Mouse (Mus musculus): ENCODE results near the gene Gm11077. TPM values are rescaled to one million over a fixed set of nuclear protein-coding genes. Genes with fewer than 3 reads are reported as not detected.

The Gm11077 gene
- total RNA-seq, 2 experiments from 2014 or later, result not detected

- DNase-seq, result no peak
Measured at GRCm38 (mm10) chr6:140747591-140747990, 18.5 kb downstream of the Gm11077 start.

- no peak for DNase-seq
Measured at GRCm38 (mm10) chr6:140750371-140751080, 21.4 kb downstream of the Gm11077 start.

DNA sequence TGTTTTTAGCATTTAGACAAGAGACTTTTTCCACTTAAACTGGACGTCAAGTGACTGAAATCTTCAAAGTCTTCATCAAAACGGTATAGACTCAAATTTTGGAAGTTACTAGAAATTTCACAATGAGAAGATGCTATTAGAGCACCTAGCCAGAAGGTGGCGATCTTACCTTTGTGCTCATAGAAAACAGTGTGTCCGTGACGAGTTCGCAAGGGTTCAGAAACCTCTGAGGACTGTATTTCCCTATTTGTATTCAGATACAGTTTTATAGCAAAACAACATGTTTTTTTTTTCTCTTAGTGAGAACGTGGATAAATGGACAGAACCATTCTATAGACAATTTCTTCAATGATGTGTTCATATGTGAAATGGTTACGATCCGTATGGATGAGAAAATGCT, 37.3 kb downstream of the Gm11077 start:
- peak in 1 of 2 experiments; percentile 12 for DNase-seq

GRCm38 (mm10) chr6:140767237-140767636, 38.2 kb downstream of the Gm11077 start:
- no peak for DNase-seq

DNA sequence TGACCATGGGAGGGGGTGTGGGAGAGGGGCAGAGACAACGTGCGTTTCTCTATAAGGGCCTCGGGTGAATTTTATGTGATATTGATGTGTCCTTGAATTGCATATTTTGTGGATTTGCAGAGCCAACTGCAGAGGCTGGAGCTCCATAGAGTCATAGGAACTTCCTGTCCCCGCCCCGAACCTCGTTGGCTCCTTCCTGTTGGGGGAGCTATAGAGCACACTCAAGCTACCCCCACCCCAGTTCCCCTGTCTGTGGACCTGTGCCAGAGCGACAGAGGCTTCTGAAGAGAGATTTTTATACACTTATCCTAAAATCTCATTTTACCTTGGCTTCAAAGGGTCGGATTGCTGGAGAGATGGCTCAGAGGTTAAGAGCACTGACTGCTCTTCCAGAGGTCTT, 39.1 kb downstream of the Gm11077 start:
- DNase-seq, result no peak

DNA sequence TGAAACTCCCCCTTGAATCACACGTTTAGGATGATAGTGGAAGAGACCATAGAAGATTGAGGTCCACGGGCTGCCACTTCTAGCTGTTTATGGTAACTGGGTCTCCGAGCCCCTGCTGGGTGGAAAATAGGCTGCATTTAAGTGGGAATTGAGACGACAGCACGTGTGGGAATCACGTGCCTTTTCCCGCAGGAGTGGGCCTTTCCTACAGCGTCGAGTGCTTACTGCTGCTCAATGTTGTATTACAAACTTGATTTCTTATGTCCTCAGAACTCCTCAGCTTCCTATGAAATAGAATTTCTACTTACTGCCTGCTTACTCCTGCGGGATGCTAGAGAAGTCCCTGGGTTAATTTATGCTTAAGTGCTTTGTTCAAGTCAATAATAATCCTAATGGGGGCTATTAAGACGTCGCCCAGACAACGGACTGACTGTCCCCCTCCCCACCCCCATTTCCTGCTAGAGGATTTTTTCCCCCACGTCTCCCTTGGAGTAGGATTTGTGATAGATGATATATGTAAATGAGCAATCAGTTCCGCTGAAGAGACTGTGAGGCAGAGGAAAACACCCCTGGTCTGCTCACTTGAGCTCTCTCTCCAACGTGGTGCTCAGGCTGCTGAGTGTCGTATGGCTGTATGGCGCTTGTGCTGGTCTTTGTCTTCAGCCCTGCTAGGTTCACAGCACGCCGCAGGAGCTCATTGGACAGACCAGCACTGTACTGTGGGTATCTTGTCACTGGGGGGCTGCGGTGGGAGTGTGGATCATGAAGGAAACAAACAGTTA, 40.0 kb downstream of the Gm11077 start:
- no peak for DNase-seq

DNA sequence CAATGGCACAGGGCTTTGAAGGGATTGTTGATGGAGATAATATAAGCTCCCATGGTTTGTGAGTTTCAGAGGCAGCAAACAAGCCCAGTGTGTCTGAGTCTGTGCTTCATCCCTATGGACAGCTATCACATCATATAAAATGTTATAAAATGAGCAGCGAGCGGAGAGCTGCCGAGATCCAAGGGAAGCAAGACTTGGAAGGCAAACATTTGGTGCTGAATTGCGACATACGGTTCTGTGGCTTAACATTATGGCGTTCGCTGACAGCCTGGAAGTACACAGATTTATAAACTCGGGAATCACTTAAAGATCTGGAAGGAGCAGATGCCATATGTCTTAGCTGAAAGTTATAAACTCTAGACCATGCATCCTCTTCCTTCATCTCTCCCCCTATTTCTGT, 47.2 kb downstream of the Gm11077 start:
- DNase-seq, result peak; percentile 7 to 20

- DNase-seq, result no peak
Measured at GRCm38 (mm10) chr6:140782524-140782923, 53.4 kb downstream of the Gm11077 start.

DNA sequence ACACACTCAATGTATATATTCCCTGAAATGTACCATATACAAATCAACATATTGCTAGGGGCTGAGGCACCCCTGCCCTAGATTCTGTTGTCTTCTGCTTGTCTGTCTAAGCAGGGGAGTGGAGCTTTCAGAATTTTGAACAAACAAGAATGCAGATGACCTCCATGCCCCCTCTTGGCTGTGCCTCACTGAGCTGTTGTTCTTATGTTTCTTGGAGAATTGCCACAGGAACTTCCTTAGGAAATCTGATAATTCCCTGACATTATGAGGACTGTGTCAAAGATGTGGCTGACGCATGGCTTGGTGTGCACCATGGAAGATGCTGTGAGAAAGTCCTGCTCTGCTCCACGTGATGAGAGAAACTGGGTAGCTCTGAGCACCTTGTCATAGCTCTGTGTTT, 57.0 kb downstream of the Gm11077 start:
- no peak for DNase-seq

DNA sequence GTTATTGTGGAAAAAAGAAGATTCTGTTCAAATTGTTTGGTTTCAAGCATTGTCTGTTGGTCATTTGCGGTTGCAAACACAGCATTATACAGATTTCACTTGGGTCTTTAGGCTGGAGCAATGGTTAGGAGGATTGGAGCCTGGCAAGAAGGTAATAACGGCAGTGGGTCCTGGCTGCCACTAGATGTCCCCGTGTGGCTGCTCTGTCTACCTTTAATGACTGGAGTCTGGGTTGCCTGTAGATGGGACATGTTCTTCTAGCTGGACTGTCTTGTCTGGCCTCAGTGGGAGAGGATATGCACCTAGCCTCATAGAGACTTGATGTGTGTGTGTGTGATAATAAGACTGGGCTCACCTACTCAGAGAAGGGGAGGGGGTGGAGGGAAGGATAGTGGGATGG, 60.8 kb downstream of the Gm11077 start:
- DNase-seq, result no peak

DNA sequence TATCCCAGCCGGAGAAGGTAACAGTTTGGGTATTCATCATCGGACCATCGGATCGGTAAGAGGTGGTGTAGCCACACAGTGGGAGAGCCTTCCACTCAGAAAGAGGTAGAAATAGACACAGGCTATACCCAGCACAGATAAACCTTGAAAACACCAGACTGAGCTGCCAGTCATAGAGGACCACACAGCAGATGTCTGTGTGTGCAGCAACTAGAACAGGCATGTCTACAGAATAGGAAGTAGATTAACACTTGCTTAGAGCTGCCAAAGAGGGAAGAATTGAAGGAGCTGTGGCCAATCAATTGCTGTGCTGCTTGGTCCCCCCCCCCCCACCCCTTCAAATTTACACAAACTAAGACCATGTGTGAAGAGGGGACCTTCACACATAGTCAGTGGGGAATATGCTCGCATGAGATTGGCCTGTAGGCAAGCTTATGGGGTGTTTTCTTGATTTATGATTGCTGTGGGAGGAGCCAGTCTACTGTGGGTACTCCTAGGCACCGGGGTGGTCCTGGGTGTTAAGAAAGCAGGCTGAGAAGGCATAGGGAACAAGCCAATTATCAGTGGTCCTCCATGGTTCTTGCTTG, 64.7 kb downstream of the Gm11077 start:
- peak in 1 of 2 experiments; percentile 16 for DNase-seq

- no peak for DNase-seq
Measured at GRCm38 (mm10) chr6:140798841-140799240, 69.8 kb downstream of the Gm11077 start.

DNA sequence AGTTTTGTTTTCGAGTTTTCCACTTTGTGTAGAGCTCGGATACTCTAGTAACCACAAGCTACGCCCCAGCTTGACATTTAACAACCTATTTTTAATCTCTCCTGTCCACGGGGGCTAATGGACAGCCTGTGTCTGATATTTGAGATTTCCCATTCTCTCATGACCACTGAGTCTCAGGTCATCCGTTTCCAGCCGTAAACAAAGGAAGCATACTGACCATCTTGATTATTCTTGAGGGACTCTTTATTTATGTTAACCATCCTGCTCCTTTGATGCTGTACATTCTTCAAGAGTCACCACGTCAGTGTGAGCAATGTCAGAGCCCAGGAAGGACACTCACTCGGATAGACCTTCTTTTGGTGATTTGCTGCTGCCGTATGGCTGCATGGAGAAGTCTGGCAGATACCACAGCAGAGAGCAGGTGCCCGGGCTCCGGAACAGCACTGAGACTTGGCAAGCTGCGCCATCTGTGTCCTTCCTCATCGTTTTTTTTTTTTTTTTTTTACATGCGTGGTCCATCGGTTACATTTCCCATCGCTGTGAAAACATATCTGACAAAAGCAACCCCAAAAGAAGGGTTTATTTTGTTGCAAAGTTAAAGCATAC, 70.5 kb downstream of the Gm11077 start:
- DNase-seq, result no peak

DNA sequence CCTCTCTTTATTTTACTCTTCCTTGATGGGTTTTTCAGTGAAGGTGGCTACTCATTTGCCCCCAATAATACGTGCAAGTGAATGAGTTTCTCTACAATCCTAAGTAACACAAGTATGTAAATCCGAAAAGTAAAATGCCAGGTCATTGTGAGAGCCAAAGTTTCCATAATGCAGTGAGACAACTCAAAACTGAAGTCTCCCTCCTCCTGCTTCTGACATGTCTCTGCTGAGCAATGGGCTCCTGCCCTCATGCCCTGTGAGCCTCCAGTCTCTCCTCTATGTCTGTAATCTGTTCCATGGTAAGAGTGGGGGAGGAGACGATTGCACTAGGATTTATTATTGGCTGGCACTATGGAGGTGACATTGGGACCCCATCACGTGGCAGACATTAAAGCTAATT, 71.5 kb downstream of the Gm11077 start:
- DNase-seq, result no peak

Other genes with a start within 250 kb of the Gm11077 start
- 10 to 100 TPM; 61.0 to 63.3 TPM for gene Aebp2, start 106.6 kb upstream of the Gm11077 start, total RNA-seq (2021)